Mouse (Mus musculus) midbrain, embryonic 12.5 days (tissue): Measurements from ENCODE around the gene Mpp2. TPM values are rescaled to one million over a fixed set of nuclear protein-coding genes. Genes with fewer than 3 reads are reported as not detected.
A peak's percentile ranks its signal among the peaks of the same experiment; 100 is the strongest.

Experiments used
- ATAC-seq: fragments of 200-750 bp; cut with Nextera tagmentation; 2 replicates; pipeline ENCODE4 v1.8.0; 2017; ENCODE audit warnings: low read depth, moderate TSS enrichment, moderate library complexity; ENCODE audit not compliant: low FRiP score
- H3K27ac ChIP-seq: fragments of 300-500 bp; sonication (generic); replicated peaks from 2 replicates; pipeline ENCODE4 v1.5.1; 2016; ENCODE audit warnings: mild to moderate bottlenecking
- H3K27me3 ChIP-seq: fragments of 300-500 bp; sonication (generic); 2 replicates; pipeline ENCODE4 v1.6.1; 2016; ENCODE audit warnings: mild to moderate bottlenecking
- H3K36me3 ChIP-seq: fragments of 300-500 bp; sonication (generic); 2 replicates; pipeline ENCODE4 v1.6.1; 2016
- H3K4me1 ChIP-seq: fragments of 300-500 bp; sonication (generic); 2 replicates; pipeline ENCODE4 v1.6.1; 2016
- H3K4me2 ChIP-seq: fragments of 300-500 bp; sonication (generic); replicated peaks from 2 replicates; pipeline ENCODE4 v1.6.1; 2016; ENCODE audit warnings: mild to moderate bottlenecking, moderate library complexity
- H3K4me3 ChIP-seq: fragments of 300-500 bp; sonication (generic); 2 replicates; pipeline ENCODE4 v1.5.1; 2016; ENCODE audit warnings: mild to moderate bottlenecking
- H3K9ac ChIP-seq: fragments of 300-500 bp; sonication (generic); replicated peaks from 2 replicates; pipeline ENCODE4 v1.6.1; 2016; ENCODE audit warnings: mild to moderate bottlenecking, moderate library complexity
- H3K9me3 ChIP-seq: fragments of 300-500 bp; sonication (generic); 2 replicates; pipeline ENCODE4 v1.6.1; 2016; ENCODE audit warnings: mild to moderate bottlenecking
- WGBS: fragments of 180-500 bp; shearing (Covaris S2); methylation state at CpG from one replicate; pipeline ENCODE4 v1.1.7; 2016; 5-methylcytosine and 5-hydroxymethylcytosine counted together
- polyA plus RNA-seq: library from polyadenylated mRNA; unstranded; fragments of >200 nt; fragmentation: Nextera tagmentation; extraction: Ambion mirVana; gene quantifications from 2 replicates; pipeline ENCODE4 v1.2.1, GENCODE M21; 2016

Gene Mpp2
- polyA plus RNA-seq, result 21.7 and 23.3 TPM in 2 replicates

GRCm38 (mm10) chr11:102087931-102088898, at the start of gene Mpp2:
Mpp2 (minus strand) TSS chr11:102088515.
- Histone ChIP-seq H3K36me3 (peaks cover 7% of the 10 kb centered on the region; the same call in 1 of the 2 replicates), H3K4me3 (peak within 1 kb of the TSS; percentile 63), H3K9me3 (no peaks in the 10 kb centered on the region), H3K4me2 (peak within 1 kb of the TSS; percentile 83), H3K27ac (peak within 1 kb of the TSS; percentile 96), H3K9ac (peak within 1 kb of the TSS; percentile 79), H3K4me1 (peaks cover 39% of the 10 kb centered on the region), H3K27me3 (peaks cover 7% of the 10 kb centered on the region; the same call in 1 of the 2 replicates)
- WGBS, result under 1% methylated on average over 48 of the region's 49 CpGs
- peak; percentile 61 for ATAC-seq

GRCm38 (mm10) chr11:102137625-102138446, 49.5 kb upstream of the Mpp2 start:
- Histone ChIP-seq H3K9ac (no peak overlapping the region), H3K27me3 (peaks cover 26% of the 10 kb centered on the region)

GRCm38 (mm10) chr11:102134516-102134915, 46.2 kb upstream of the Mpp2 start:
- no peak for ATAC-seq

More at GRCm38 (mm10) chr11:102137625-102138446, 49.5 kb upstream of the Mpp2 start:
- Histone ChIP-seq H3K27ac (no peak overlapping the region), H3K36me3 (no peaks in the 10 kb centered on the region), H3K9me3 (no peaks in the 10 kb centered on the region), H3K4me1 (peaks cover 9% of the 10 kb centered on the region), H3K4me2 (peak overlapping the region; percentile 47), H3K4me3 (peak overlapping the region; percentile 12; the same call in 1 of the 2 replicates)
- 48% methylated on average over 13 of the region's 13 CpGs for WGBS
- ATAC-seq, result 0 out of 2 replicates have a peak, but pooled peaks have one; percentile 16

GRCm38 (mm10) chr11:102117386-102117785, 29.1 kb upstream of the Mpp2 start:
- no peak overlapping the region for H3K4me3 ChIP-seq
- no peaks in the 10 kb centered on the region; the same call in 1 of the 2 replicates for H3K4me1 ChIP-seq
- no peak overlapping the region for H3K27ac ChIP-seq
- H3K27me3 ChIP-seq, result peaks cover 4% of the 10 kb centered on the region
- no peak overlapping the region for H3K9ac ChIP-seq
- WGBS, result 85% methylated on average over 6 of the region's 6 CpGs
- H3K4me2 ChIP-seq, result no peak overlapping the region
- no peak for ATAC-seq
- no peaks in the 10 kb centered on the region for H3K9me3 ChIP-seq
- H3K36me3 ChIP-seq, result no peaks in the 10 kb centered on the region

More at GRCm38 (mm10) chr11:102134516-102134915, 46.2 kb upstream of the Mpp2 start:
- Histone ChIP-seq H3K4me3 (no peak overlapping the region), H3K27me3 (peaks cover 18% of the 10 kb centered on the region), H3K36me3 (no peaks in the 10 kb centered on the region), H3K9me3 (no peaks in the 10 kb centered on the region), H3K9ac (no peak overlapping the region), H3K27ac (no peak overlapping the region; the same call in 1 of the 2 replicates), H3K4me2 (no peak overlapping the region), H3K4me1 (peaks cover 9% of the 10 kb centered on the region)
- 24% methylated on average over 4 of the region's 4 CpGs for WGBS

GRCm38 (mm10) chr11:102116241-102116640, 27.9 kb upstream of the Mpp2 start:
- H3K4me3 ChIP-seq, result no peak overlapping the region
- H3K27ac ChIP-seq, result no peak overlapping the region
- no peaks in the 10 kb centered on the region; the same call in 1 of the 2 replicates for H3K4me1 ChIP-seq
- peaks cover 4% of the 10 kb centered on the region for H3K27me3 ChIP-seq
- no peak for ATAC-seq
- no peaks in the 10 kb centered on the region for H3K9me3 ChIP-seq
- 85% methylated on average over 8 of the region's 8 CpGs for WGBS
- no peaks in the 10 kb centered on the region for H3K36me3 ChIP-seq
- H3K4me2 ChIP-seq, result no peak overlapping the region
- H3K9ac ChIP-seq, result no peak overlapping the region

- H3K9me3 ChIP-seq, result no peaks in the 10 kb centered on the region
- H3K4me1 ChIP-seq, result peaks cover 3% of the 10 kb centered on the region; the same call in 1 of the 2 replicates
- H3K9ac ChIP-seq, result no peak overlapping the region
- 83% methylated on average over 5 of the region's 5 CpGs for WGBS
- no peak overlapping the region for H3K27ac ChIP-seq
- no peak overlapping the region for H3K4me3 ChIP-seq
- H3K4me2 ChIP-seq, result no peak overlapping the region
- no peaks in the 10 kb centered on the region for H3K36me3 ChIP-seq
- H3K27me3 ChIP-seq, result peaks cover 32% of the 10 kb centered on the region
- ATAC-seq, result no peak
Measured at GRCm38 (mm10) chr11:102111576-102111975, 23.3 kb upstream of the Mpp2 start.

GRCm38 (mm10) chr11:102107732-102108131, 19.4 kb upstream of the Mpp2 start, which contains the start of gene Pyy:
Pyy (minus strand) TSS chr11:102107832.
- no peak within 1 kb of the TSS for H3K4me2 ChIP-seq
- peaks cover 3% of the 10 kb centered on the region; the same call in 1 of the 2 replicates for H3K4me1 ChIP-seq
- H3K9ac ChIP-seq, result no peak within 1 kb of the TSS
- 0 out of 2 replicates have a peak within 1 kb of the TSS, but pooled peaks have one; percentile 9 for H3K4me3 ChIP-seq
- H3K36me3 ChIP-seq, result no peaks in the 10 kb centered on the region
- H3K9me3 ChIP-seq, result no peaks in the 10 kb centered on the region
- H3K27ac ChIP-seq, result no peak within 1 kb of the TSS
- ATAC-seq, result no peak
- H3K27me3 ChIP-seq, result peaks cover 66% of the 10 kb centered on the region
- WGBS, result 12% methylated on average over 9 of the region's 9 CpGs

GRCm38 (mm10) chr11:102106911-102107310, 18.6 kb upstream of the Mpp2 start:
- Histone ChIP-seq H3K9me3 (no peaks in the 10 kb centered on the region), H3K9ac (no peak overlapping the region), H3K36me3 (no peaks in the 10 kb centered on the region), H3K4me2 (no peak overlapping the region), H3K27me3 (peaks cover 72% of the 10 kb centered on the region), H3K27ac (no peak overlapping the region), H3K4me1 (peaks cover 3% of the 10 kb centered on the region; the same call in 1 of the 2 replicates), H3K4me3 (0 out of 2 replicates have a peak overlapping the region, but pooled peaks have one; percentile 9)
- 4% methylated on average over 21 of the region's 21 CpGs for WGBS
- no peak for ATAC-seq

- ATAC-seq, result no peak
- 19% methylated on average over 17 of the region's 17 CpGs for WGBS
- Histone ChIP-seq H3K4me1 (peaks cover 3% of the 10 kb centered on the region; the same call in 1 of the 2 replicates), H3K9me3 (no peaks in the 10 kb centered on the region), H3K4me3 (no peak overlapping the region), H3K4me2 (no peak overlapping the region), H3K27me3 (peaks cover 84% of the 10 kb centered on the region), H3K36me3 (no peaks in the 10 kb centered on the region), H3K27ac (no peak overlapping the region), H3K9ac (no peak overlapping the region)
Measured at GRCm38 (mm10) chr11:102102485-102103258, 14.4 kb upstream of the Mpp2 start.

GRCm38 (mm10) chr11:102101219-102101618, 12.9 kb upstream of the Mpp2 start, which contains the start of gene Ppy:
Ppy (minus strand) TSS chr11:102101319.
- no peak within 1 kb of the TSS for H3K4me3 ChIP-seq
- H3K4me2 ChIP-seq, result no peak within 1 kb of the TSS
- H3K36me3 ChIP-seq, result no peaks in the 10 kb centered on the region
- 0 out of 2 replicates have a peak within 1 kb of the TSS, but pooled peaks have one; percentile 12 for H3K9ac ChIP-seq
- H3K27me3 ChIP-seq, result peaks cover 69% of the 10 kb centered on the region
- ATAC-seq, result no peak
- H3K4me1 ChIP-seq, result peaks cover 13% of the 10 kb centered on the region
- H3K27ac ChIP-seq, result no peak within 1 kb of the TSS
- 77% methylated on average over 4 of the region's 4 CpGs for WGBS
- H3K9me3 ChIP-seq, result no peaks in the 10 kb centered on the region
